Mouse (Mus musculus): ENCODE results near the gene Clstn1. TPM values are rescaled to one million over a fixed set of nuclear protein-coding genes. Genes with fewer than 3 reads are reported as not detected.
"Not testable (repeated sequence)": the region's sequence is repeated elsewhere in the genome, so short reads cannot be mapped to it uniquely, and the experiment has no call there.

Clstn1 gene
- polyA plus RNA-seq, 1 experiment = 0.05 TPM

DNA sequence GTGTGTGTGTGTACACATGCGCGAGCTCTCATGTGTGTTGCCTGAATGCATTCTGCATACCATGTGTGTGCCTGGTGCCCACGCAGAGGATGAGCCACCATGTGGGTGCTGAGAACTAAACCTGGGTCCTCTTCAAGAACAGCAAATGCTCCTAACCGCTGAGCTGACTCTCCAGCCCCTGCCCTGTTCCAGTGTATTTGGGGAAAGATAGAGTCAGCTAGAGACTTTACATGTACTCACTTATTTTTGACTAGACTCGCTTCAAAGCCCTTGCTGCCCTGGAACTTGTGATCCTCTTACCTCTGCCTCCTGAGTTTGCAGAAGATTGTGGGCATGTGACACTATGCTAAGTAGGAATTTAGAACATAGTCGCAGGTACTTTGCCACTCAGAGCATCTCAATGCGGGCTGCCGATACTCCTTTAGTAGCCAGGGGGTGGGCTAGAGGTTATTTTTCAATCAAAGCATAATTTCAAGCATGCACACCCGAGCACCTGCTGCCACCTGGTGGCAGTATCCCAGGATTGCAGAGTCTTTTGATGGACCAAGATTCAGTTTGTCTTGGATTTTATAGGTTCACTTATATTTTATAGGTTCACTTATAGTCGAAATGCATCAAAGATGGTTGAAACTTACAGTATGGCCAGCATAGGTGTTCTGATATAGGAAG, 25.2 kb downstream of the Clstn1 start:
- no peaks in the 10 kb centered on the region for H3K36me3 ChIP-seq (ENCODE audit: control insufficient read depth)
- peaks cover 5% of the 10 kb centered on the region; the same call in 1 of the 2 replicates for H3K9me3 ChIP-seq (ENCODE audit: control insufficient read depth, low read length)
- H3K27me3 ChIP-seq (ENCODE audit: control insufficient read depth) = no peaks in the 10 kb centered on the region; the same call in 1 of the 2 replicates
- TF ChIP-seq GATA1 (IDR thresholded peaks at IDR 0.05; ENCODE audit: low read length) = no peak
- TF ChIP-seq TAL1 (IDR thresholded peaks at IDR 0.05; ENCODE audit: low read length) = no peak
- no peak overlapping the region for H3K4me3 ChIP-seq (replicated peaks)
- no peaks in the 10 kb centered on the region for H3K4me1 ChIP-seq (ENCODE audit: control insufficient read depth)

DNA sequence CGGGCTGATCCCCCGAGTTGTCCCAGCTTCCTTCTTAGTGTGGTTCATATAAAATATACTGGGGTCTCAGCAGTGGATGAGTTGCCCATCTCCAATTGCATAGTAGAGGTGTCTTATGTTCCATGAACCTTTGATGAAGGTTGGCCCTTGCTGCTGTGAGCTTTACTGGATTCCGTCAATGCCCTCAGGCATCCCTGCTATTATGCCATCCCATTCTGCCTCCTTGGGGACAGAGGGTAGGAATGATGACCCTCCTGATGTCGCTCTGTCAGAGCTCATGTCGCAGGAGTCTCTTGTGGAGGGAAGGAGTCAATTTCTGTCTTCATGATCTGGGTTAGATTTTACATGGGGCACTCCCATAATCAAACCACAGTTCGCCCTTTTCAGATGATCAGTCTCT, 27.2 kb downstream of the Clstn1 start:
- not testable (repeated sequence) for H3K4me1 ChIP-seq (ENCODE audit: control insufficient read depth); H3K36me3 ChIP-seq (ENCODE audit: control insufficient read depth); H3K27me3 ChIP-seq (ENCODE audit: control insufficient read depth); H3K9me3 ChIP-seq (ENCODE audit: control insufficient read depth, low read length); H3K4me3 ChIP-seq (replicated peaks)

- no peak for TF ChIP-seq TAL1 (IDR thresholded peaks at IDR 0.05; ENCODE audit: low read length)
- TF ChIP-seq GATA1 (IDR thresholded peaks at IDR 0.05; ENCODE audit: low read length) = no peak
- H3K27me3 ChIP-seq (ENCODE audit: control insufficient read depth) = no peaks in the 10 kb centered on the region
- no peaks in the 10 kb centered on the region for H3K4me1 ChIP-seq (ENCODE audit: control insufficient read depth)
- H3K36me3 ChIP-seq (ENCODE audit: control insufficient read depth) = no peaks in the 10 kb centered on the region
- H3K4me3 ChIP-seq (replicated peaks) = no peak overlapping the region
- H3K9me3 ChIP-seq (ENCODE audit: control insufficient read depth, low read length) = peaks cover 5% of the 10 kb centered on the region; the same call in 1 of the 2 replicates
Observed at GRCm38 (mm10) chr4:149614869-149615268, 28.6 kb downstream of the Clstn1 start.

- not testable (repeated sequence) for H3K36me3 ChIP-seq (ENCODE audit: control insufficient read depth); H3K27me3 ChIP-seq (ENCODE audit: control insufficient read depth); H3K9me3 ChIP-seq (ENCODE audit: control insufficient read depth, low read length); H3K4me1 ChIP-seq (ENCODE audit: control insufficient read depth); H3K4me3 ChIP-seq (replicated peaks)
Observed at GRCm38 (mm10) chr4:149616999-149617398, 30.7 kb downstream of the Clstn1 start.

GRCm38 (mm10) chr4:149619988-149620387, 33.7 kb downstream of the Clstn1 start:
- Histone ChIP-seq H3K4me3 (replicated peaks) (no peak overlapping the region), H3K27me3 (ENCODE audit: control insufficient read depth) (no peaks in the 10 kb centered on the region), H3K9me3 (ENCODE audit: control insufficient read depth, low read length) (peaks cover 3% of the 10 kb centered on the region; the same call in 1 of the 2 replicates), H3K36me3 (ENCODE audit: control insufficient read depth) (no peaks in the 10 kb centered on the region), H3K4me1 (ENCODE audit: control insufficient read depth) (no peaks in the 10 kb centered on the region)
- TF ChIP-seq TAL1 (IDR thresholded peaks at IDR 0.05; ENCODE audit: low read length) (no peak), GATA1 (IDR thresholded peaks at IDR 0.05; ENCODE audit: low read length) (no peak)

- Histone ChIP-seq H3K36me3 (ENCODE audit: control insufficient read depth) (no peaks in the 10 kb centered on the region), H3K27me3 (ENCODE audit: control insufficient read depth) (no peaks in the 10 kb centered on the region), H3K4me1 (ENCODE audit: control insufficient read depth) (no peaks in the 10 kb centered on the region), H3K4me3 (replicated peaks) (no peak overlapping the region), H3K9me3 (ENCODE audit: control insufficient read depth, low read length) (no peaks in the 10 kb centered on the region)
- TF ChIP-seq TAL1 (IDR thresholded peaks at IDR 0.05; ENCODE audit: low read length) (no peak), GATA1 (IDR thresholded peaks at IDR 0.05; ENCODE audit: low read length) (no peak)
Observed at GRCm38 (mm10) chr4:149621286-149621685, 35.0 kb downstream of the Clstn1 start.

- Histone ChIP-seq H3K4me3 (replicated peaks) (no peak overlapping the region), H3K27me3 (ENCODE audit: control insufficient read depth) (no peaks in the 10 kb centered on the region)
- TF ChIP-seq GATA1 (IDR thresholded peaks at IDR 0.05; ENCODE audit: low read length) (no peak), TAL1 (IDR thresholded peaks at IDR 0.05; ENCODE audit: low read length) (no peak)
Observed at GRCm38 (mm10) chr4:149623711-149624110, 37.4 kb downstream of the Clstn1 start.

DNA sequence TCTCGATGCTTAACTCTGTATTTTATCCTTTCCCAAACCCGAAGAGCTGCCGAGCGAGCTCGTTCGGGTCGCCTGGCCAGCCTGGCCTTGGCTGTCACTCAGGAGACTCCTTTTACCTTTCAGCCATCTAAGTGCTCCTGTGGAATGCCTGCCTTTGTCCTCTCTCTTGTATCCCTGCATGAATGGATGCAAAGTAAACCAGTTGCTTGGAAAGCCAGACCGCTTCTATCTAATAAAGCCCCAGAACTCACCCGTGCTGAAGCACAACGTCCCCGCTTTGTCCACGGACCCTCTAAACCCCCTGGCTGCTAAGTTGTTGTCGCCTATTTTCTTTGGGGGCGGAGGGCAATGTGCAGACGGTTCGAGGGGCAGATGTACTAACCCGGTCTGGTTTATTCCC, 40.5 kb downstream of the Clstn1 start:
- no peaks in the 10 kb centered on the region for H3K9me3 ChIP-seq (ENCODE audit: control insufficient read depth, low read length)
- no peaks in the 10 kb centered on the region; the same call in 1 of the 2 replicates for H3K36me3 ChIP-seq (ENCODE audit: control insufficient read depth)
- no peak for TF ChIP-seq GATA1 (IDR thresholded peaks at IDR 0.05; ENCODE audit: low read length)
- TF ChIP-seq TAL1 (IDR thresholded peaks at IDR 0.05; ENCODE audit: low read length) = no peak
- no peaks in the 10 kb centered on the region for H3K27me3 ChIP-seq (ENCODE audit: control insufficient read depth)
- H3K4me1 ChIP-seq (ENCODE audit: control insufficient read depth) = peaks cover 6% of the 10 kb centered on the region
- H3K4me3 ChIP-seq (replicated peaks) = no peak overlapping the region

More at GRCm38 (mm10) chr4:149623711-149624110, 37.4 kb downstream of the Clstn1 start:
- no peaks in the 10 kb centered on the region for H3K36me3 ChIP-seq (ENCODE audit: control insufficient read depth)
- H3K9me3 ChIP-seq (ENCODE audit: control insufficient read depth, low read length) = no peaks in the 10 kb centered on the region
- no peaks in the 10 kb centered on the region for H3K4me1 ChIP-seq (ENCODE audit: control insufficient read depth)

DNA sequence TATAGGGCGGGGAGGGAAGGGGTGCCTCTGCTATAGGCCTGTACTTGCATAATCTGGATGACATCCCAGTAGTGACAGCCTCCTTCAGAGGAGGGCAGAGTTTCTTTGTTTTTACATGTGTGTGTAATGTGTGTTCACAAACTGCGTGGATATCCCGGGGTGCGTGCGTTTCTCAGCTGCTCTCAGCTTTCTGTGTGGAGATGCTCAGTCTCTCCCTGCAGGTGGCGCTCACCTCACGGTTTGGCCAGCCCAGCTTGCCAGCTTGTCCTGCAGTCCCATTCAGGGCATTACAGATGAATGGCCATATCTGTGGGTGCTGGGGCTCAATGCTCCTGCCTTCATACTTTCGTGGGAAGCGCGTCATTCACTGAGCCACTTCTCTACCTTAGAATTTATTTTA, 42.1 kb downstream of the Clstn1 start:
- Histone ChIP-seq H3K36me3 (ENCODE audit: control insufficient read depth) (no peaks in the 10 kb centered on the region; the same call in 1 of the 2 replicates), H3K4me3 (replicated peaks) (no peak overlapping the region), H3K9me3 (ENCODE audit: control insufficient read depth, low read length) (no peaks in the 10 kb centered on the region), H3K4me1 (ENCODE audit: control insufficient read depth) (peaks cover 21% of the 10 kb centered on the region), H3K27me3 (ENCODE audit: control insufficient read depth) (no peaks in the 10 kb centered on the region)
- TF ChIP-seq GATA1 (IDR thresholded peaks at IDR 0.05; ENCODE audit: low read length) = no peak
- no peak for TF ChIP-seq TAL1 (IDR thresholded peaks at IDR 0.05; ENCODE audit: low read length)

DNA sequence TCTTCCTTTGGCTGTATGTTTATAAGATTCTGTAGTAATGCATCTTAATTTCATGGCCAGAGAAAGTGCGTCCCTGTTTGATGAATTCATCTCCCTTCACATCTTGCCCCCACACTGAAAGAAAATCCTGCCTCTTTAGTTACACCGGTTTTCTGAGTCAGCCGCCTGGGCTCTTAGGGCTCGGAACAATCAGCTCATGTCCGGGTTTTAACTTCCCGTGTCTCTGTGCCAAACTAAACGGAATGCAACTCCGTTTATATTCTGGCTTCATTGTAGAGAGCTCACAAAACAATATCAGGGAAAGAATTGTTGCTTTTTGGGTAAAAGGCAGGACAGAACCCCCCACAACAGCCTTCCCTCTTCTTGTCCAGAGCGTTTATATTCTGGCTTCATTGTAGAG, 42.5 kb downstream of the Clstn1 start:
- Histone ChIP-seq H3K4me3 (replicated peaks) (no peak overlapping the region), H3K4me1 (ENCODE audit: control insufficient read depth) (peaks cover 25% of the 10 kb centered on the region), H3K27me3 (ENCODE audit: control insufficient read depth) (no peaks in the 10 kb centered on the region), H3K9me3 (ENCODE audit: control insufficient read depth, low read length) (no peaks in the 10 kb centered on the region), H3K36me3 (ENCODE audit: control insufficient read depth) (no peaks in the 10 kb centered on the region; the same call in 1 of the 2 replicates)
- no peak for TF ChIP-seq TAL1 (IDR thresholded peaks at IDR 0.05; ENCODE audit: low read length)
- TF ChIP-seq GATA1 (IDR thresholded peaks at IDR 0.05; ENCODE audit: low read length) = no peak
